21 mouse cellular contexts compared by ENCODE assay signal in genomic region chr5:16547490-16547889, GRCm38 (mm10). TPM values are rescaled to one million over a fixed set of nuclear protein-coding genes. Genes with fewer than 3 reads are reported as not detected.
DNase-seq lines count a peak whose midpoint lies in the region; ATAC-seq lines count a peak whose summit lies in the region.
"Had no signal": no experiment of that assay in that cellular context is flagged by ENCODE, and none has a peak within 500 bp of the region (broad histone marks: within the 10 kb centered on the region; RNA-seq: fewer than 3 reads in every experiment).

No protein-coding gene starts in this region.

- ATAC-seq in granulocyte monocyte progenitor cell, adult 5-6 weeks (replicated peaks; ENCODE audit: poor library complexity, severe bottlenecking): peak; percentile 96
- ATAC-seq in megakaryocyte, adult 5-6 weeks (ENCODE audit: poor library complexity, severe bottlenecking): peak; percentile 84
- ATAC-seq: activated CD4-positive, CD25-positive, alpha-beta regulatory T cell, adult 4 months; CD4-positive, CD25-positive, alpha-beta regulatory T cell, adult 4 months; forebrain, embryonic 13.5 days; forebrain, embryonic 15.5 days; forebrain, postnatal 0 days; Patski had no signal

- peak; percentile 20 for DNase-seq in 416B (ENCODE audit: low read depth)
- no peak for DNase-seq in layer of hippocampus, adult 9-10 months (ENCODE audit: low spot score)
- DNase-seq in embryo, embryonic 10.5 days (ENCODE audit: low spot score): no peak
- DNase-seq in B cell, adult 2 months: no peak
- DNase-seq: adrenal gland, adult 8-10 months; adrenal gland, postnatal 14 days; adrenal gland, postnatal 36 days; cerebellum, adult 11-12 months; cerebellum, adult 2 months; cerebellum, adult 9-10 months; cerebellum, postnatal 10 days; cerebellum, postnatal 25 days; forebrain, postnatal 0 days had no signal

RNA-seq across cellular contexts. Expression of gene Hgf, which starts 5.8 kb away (rescaled TPM):
- 9.3 and 12.9 TPM in 2 replicates for total RNA-seq in granulocyte monocyte progenitor cell, adult 5-6 weeks (2014; fragmentation: Nextera tagmentation)
- 12.9 and 13.4 TPM in 2 replicates for total RNA-seq in granulocyte monocyte progenitor cell, adult 5-6 weeks (2017)
- total RNA-seq in megakaryocyte, adult 5-6 weeks (2015): 19.1 and 19.2 TPM in 2 replicates
- 23.8 and 26.5 TPM in 2 replicates for total RNA-seq in megakaryocyte, adult 5-6 weeks (2017)
- total RNA-seq: CH12.LX had no signal
